ENCODE assay signal across 18 mouse cellular contexts in the genomic region with DNA sequence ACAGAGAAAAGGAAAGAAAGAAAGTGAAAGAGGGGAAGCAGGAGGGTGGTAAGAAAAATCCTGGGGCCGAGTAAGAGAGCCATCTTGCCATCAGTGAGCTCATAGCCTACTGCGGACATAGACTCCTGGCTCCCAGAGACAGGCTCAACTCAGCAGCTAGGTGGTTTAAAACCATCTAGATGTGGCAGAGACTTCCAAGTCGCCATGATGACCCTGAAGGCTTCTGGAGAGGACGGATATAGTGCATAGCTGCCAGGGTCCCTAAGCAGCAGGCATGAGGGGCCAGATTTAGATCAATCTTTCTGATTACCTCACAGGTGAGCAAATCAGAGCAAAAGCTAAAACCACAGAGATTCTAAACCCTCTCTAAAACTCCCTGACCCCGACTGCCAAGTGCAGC.
A peak's percentile ranks its signal among the peaks of the same experiment; 100 is the strongest.
DNase-seq lines count a peak whose midpoint lies in the region; TF ChIP-seq lines count a peak whose summit lies in the region.
"Had no signal": no experiment of that assay in that cellular context is flagged by ENCODE, and none has a peak within 500 bp of the region (broad histone marks: within the 10 kb centered on the region; RNA-seq: fewer than 3 reads in every experiment).

No protein-coding gene starts in this region.

- in situ Hi-C loops in CH12.LX (cut with MboI; ENCODE audit: low pct_ligation_motif_present, low pct_unique_long_range_greater_than_20kb, low sequenced_read_pairs), result no loop called here

- no peak overlapping the region for H3K27ac ChIP-seq in heart, embryonic 10.5 days
- no peak overlapping the region for H3K27ac ChIP-seq in CH12.LX (ENCODE audit: insufficient read depth, low read depth)

- TF ChIP-seq CTCF in CH12.LX (conservative IDR thresholded peaks at IDR 0.05 in 1 of 2, IDR thresholded peaks at IDR 0.05 in 1 of 2; ENCODE audit: low read depth in 2 of 2, low read length in 2 of 2), result no peak

- no peak for TF ChIP-seq RAD21 in CH12.LX (IDR thresholded peaks at IDR 0.05; ENCODE audit: low read depth, low read length)

- H3K4me1 ChIP-seq in heart, embryonic 10.5 days, result no peaks in the 10 kb centered on the region
- H3K4me1 ChIP-seq in CH12.LX (ENCODE audit: control insufficient read depth in 1 of 2, insufficient read depth in 2 of 2), result peaks cover 4 to 31% of the 10 kb centered on the region in 2 experiments; a peak in 3 of 4 replicates

- no peaks in the 10 kb centered on the region for H3K79me2 ChIP-seq in CH12.LX (replicated peaks; ENCODE audit: control insufficient read depth, extremely low read depth, insufficient read depth, poor library complexity, severe bottlenecking)

- H3K4me2 ChIP-seq in CH12.LX (ENCODE audit: insufficient read depth, low read depth, poor library complexity, severe bottlenecking), result peak overlapping the region; percentile 78

- DNase-seq in heart, adult 11 months, result peak; percentile 61
- no peak for DNase-seq in heart, postnatal 4 days
- peak; percentile 63 for DNase-seq in heart, embryonic 10.5 days (ENCODE audit: low spot score)
- DNase-seq in heart, postnatal 14 days, result no peak
- no peak for DNase-seq in CH12.LX (ENCODE audit: extremely low read depth)
- DNase-seq in spleen, postnatal 10 days (ENCODE audit: low spot score in 2 of 2), result no peak
- DNase-seq: adrenal gland, adult 2 months; adrenal gland, adult 8-10 months; adrenal gland, postnatal 10 days; adrenal gland, postnatal 14 days; adrenal gland, postnatal 25 days; adrenal gland, postnatal 36 days; B cell, adult 2 months; cerebellum, adult 11 months; cerebellum, adult 11-12 months; cerebellum, adult 18-20 months; cerebellum, adult 2 months had no signal

- intact Hi-C loops in heart, postnatal 14 days (cut with DNase I), result loop anchor here (10.0 kb wide), 1 partner anchor 863 kb away; no protein-coding TSS in a partner anchor

- TF ChIP-seq EP300 in CH12.LX (IDR thresholded peaks at IDR 0.05; ENCODE audit: low read length), result no peak

- no peak overlapping the region for H3K9ac ChIP-seq in CH12.LX (ENCODE audit: insufficient read depth, low read depth)

- dilution Hi-C loops in CH12.LX (cut with MboI; ENCODE audit: extremely low pct_ligation_motif_present, extremely low pct_unique_long_range_greater_than_20kb, low sequenced_read_pairs), result no loop called here

- no peaks in the 10 kb centered on the region for H3K27me3 ChIP-seq in heart, embryonic 10.5 days (ENCODE audit: insufficient read depth, poor library complexity, severe bottlenecking)
- H3K27me3 ChIP-seq in CH12.LX (replicated peaks), result no peaks in the 10 kb centered on the region

- TF ChIP-seq POLR2A in CH12.LX (IDR thresholded peaks at IDR 0.05; ENCODE audit: low read depth, low read length), result no peak

- no peaks in the 10 kb centered on the region for H3K9me3 ChIP-seq in heart, embryonic 10.5 days
- no peaks in the 10 kb centered on the region for H3K9me3 ChIP-seq in CH12.LX (replicated peaks; ENCODE audit: low read length)

- no peak overlapping the region for H3K4me3 ChIP-seq in heart, embryonic 10.5 days
- H3K4me3 ChIP-seq in CH12.LX (replicated peaks in 1 of 3; ENCODE audit: low read depth in 2 of 3, low read length in 2 of 3, poor library complexity in 1 of 3), result no peak overlapping the region

- 73% methylated on average over 5 of the region's 5 CpGs for WGBS in heart, embryonic 10.5 days

- H3K36me3 ChIP-seq in heart, embryonic 10.5 days, result no peaks in the 10 kb centered on the region
- no peaks in the 10 kb centered on the region for H3K36me3 ChIP-seq in CH12.LX (replicated peaks in 1 of 2; ENCODE audit: control insufficient read depth in 1 of 2, insufficient read depth in 1 of 2, low read length in 1 of 2)
- H3K36me3 ChIP-seq: G1E had no signal

TF ChIP-seq in CH12.LX, 34 proteins besides CTCF, POLR2A, EP300 and RAD21:
- TF ChIP-seq MXI1 (IDR thresholded peaks at IDR 0.05; ENCODE audit: low read depth, low read length) (no peak), MEF2A (IDR thresholded peaks at IDR 0.05; ENCODE audit: borderline replicate concordance, low read depth, low read length) (no peak)

Comparison
In these comparisons a context has a peak if more than half of its experiments do, and no peak if none do; other contexts are left out.
1. DNase-seq: peak in heart, adult 11 months (single experiment) and heart, embryonic 10.5 days (single experiment); none in heart, postnatal 4 days (single experiment), heart, postnatal 14 days (0 of 2), CH12.LX (single experiment) and spleen, postnatal 10 days (0 of 2).